Mouse (Mus musculus): ENCODE results near the gene Sall1.

The Sall1 gene

DNA sequence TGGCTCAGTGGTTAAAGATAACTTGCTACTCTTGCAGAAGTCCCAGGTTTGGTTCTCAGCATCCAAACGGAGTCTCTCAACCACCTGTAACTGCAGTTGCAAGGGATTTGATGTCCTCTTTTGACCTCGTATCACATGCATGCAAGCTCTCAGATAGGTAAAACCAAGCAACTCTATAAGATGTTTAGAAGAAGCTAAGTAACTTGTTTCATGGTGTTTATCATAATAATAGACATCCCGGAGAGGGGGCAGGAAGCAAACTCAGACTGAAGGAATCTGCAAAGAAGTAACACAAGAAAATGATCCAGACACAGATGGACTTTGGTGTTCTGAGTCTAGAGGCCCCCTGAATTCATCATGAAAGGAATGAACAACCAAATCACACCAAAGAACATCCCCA lies 55.0 kb downstream of the Sall1 start:
- DNase-seq: no peak

DNA sequence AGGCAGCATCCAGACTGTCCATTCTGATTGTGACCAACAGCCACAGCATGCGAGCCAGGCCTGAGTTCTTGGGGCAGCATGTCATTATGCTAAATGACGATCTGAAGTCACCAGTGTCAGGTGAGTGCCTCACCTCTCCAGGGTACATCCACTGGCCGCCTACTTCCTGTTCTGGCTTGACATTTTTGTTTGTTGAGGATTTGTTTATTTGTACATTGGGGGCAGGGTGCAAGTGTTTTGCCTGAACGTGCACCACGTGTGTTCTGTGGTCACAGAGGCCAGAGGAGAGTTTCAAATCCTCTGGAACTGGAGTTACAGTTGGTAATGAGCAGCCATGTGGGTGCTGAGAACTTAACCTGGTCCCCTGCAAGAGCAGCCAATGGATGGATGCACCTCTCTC lies 60.5 kb downstream of the Sall1 start:
- DNase-seq: no peak
